Mouse (Mus musculus): Measurements from ENCODE around the gene Fam227a.

Gene Fam227a

GRCm38 (mm10) chr15:79615501-79615900 is 43.3 kb downstream of the Fam227a start:
- no peak for DNase-seq (ENCODE audit: low read depth)

GRCm38 (mm10) chr15:79609226-79609625 is 49.5 kb downstream of the Fam227a start:
- no peak for DNase-seq (ENCODE audit: low read depth)

- no peak for DNase-seq (ENCODE audit: low read depth)
These were observed 50.5 kb downstream of the Fam227a start for GRCm38 (mm10) chr15:79608214-79608613.

GRCm38 (mm10) chr15:79607757-79608156 is 51.0 kb downstream of the Fam227a start:
- DNase-seq (ENCODE audit: low read depth) = no peak

GRCm38 (mm10) chr15:79606161-79606560 is 52.6 kb downstream of the Fam227a start:
- DNase-seq (ENCODE audit: low read depth) = no peak

- no peak for DNase-seq (ENCODE audit: low read depth)
These were observed 53.6 kb downstream of the Fam227a start, which contains the start of gene Dmc1 for GRCm38 (mm10) chr15:79604990-79605665. TSS of gene Dmc1 (minus strand) at chr15:79605109.

GRCm38 (mm10) chr15:79600176-79600575 is 58.6 kb downstream of the Fam227a start:
- no peak for DNase-seq (ENCODE audit: low read depth)

- no peak for DNase-seq (ENCODE audit: low read depth)
These were observed 60.0 kb downstream of the Fam227a start for GRCm38 (mm10) chr15:79598715-79599114.

- no peak for DNase-seq (ENCODE audit: low read depth)
These were observed 77.2 kb downstream of the Fam227a start for GRCm38 (mm10) chr15:79581581-79581980.

- no peak for DNase-seq (ENCODE audit: low read depth)
These were observed 80.9 kb downstream of the Fam227a start for GRCm38 (mm10) chr15:79577671-79578426.

- no peak for DNase-seq (ENCODE audit: low read depth)
These were observed 81.8 kb downstream of the Fam227a start for GRCm38 (mm10) chr15:79576947-79577346.

- DNase-seq (ENCODE audit: low read depth) = no peak
These were observed 83.1 kb downstream of the Fam227a start for GRCm38 (mm10) chr15:79575543-79576222.

GRCm38 (mm10) chr15:79562417-79562816 is 96.3 kb downstream of the Fam227a start:
- DNase-seq (ENCODE audit: low read depth) = no peak

- DNase-seq (ENCODE audit: low read depth) = no peak
These were observed 99.1 kb downstream of the Fam227a start for GRCm38 (mm10) chr15:79559649-79560048.

Data from c-Kit-positive CD71-negative TER-119-negative erythroid progenitor cells, embryonic 14.5 days (primary cell).